Mouse (Mus musculus) right cerebral cortex, adult 18-20 months (tissue): ENCODE measurements around the gene Ptprg.

Experiments
- DNase-seq: peaks from one replicate; pipeline ENCODE4 v3.0.0; 2022; ENCODE audit warnings: mixed read lengths

Ptprg gene

GRCm38 (mm10) chr14:12107459-12107858, 554.1 kb downstream of the Ptprg start:
- DNase-seq, result no peak

GRCm38 (mm10) chr14:12107991-12108390, 554.7 kb downstream of the Ptprg start:
- no peak for DNase-seq

- no peak for DNase-seq
Measured at GRCm38 (mm10) chr14:12112548-12113011, 559.2 kb downstream of the Ptprg start.

DNA sequence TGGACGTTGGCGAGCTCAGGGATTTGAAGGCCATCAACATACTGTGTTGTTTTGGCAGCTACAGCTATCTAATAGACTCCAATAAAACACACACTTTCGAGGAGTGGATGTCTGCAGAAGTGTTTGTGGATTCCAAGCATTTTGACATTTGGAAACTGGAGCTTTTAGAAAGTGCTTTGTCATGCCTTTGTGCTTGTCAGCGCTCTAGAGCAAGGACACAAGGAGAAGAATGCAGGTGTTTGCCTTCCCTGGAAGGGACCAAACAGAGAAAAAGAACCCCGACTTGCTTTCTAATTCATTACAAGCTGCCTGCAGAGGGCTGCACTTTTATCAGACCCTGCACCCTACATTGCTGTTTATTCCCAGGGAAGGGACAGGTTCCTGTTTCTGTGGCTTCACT, 560.0 kb downstream of the Ptprg start:
- DNase-seq, result no peak

DNA sequence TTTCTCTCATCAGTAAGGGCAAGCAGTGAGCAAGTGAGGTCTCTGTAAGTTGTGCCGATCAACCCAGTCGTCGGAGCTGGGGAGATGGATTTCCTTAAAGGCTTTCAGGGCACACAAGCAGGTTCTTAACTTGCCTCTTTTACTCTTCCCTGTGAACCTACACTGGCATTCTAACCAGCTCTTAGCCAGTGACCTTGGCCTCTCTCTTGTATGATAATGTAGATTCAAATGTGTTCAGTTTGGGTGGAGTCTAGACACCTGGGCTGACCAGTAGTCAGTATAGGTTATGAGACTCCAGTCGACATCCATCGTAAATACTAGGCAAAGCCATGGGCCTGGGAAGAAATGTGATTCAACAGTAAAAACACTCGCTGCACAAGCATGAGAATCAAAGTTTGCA, 560.7 kb downstream of the Ptprg start:
- DNase-seq, result no peak

- DNase-seq, result no peak
Measured at GRCm38 (mm10) chr14:12119260-12119659, 565.9 kb downstream of the Ptprg start.

DNA sequence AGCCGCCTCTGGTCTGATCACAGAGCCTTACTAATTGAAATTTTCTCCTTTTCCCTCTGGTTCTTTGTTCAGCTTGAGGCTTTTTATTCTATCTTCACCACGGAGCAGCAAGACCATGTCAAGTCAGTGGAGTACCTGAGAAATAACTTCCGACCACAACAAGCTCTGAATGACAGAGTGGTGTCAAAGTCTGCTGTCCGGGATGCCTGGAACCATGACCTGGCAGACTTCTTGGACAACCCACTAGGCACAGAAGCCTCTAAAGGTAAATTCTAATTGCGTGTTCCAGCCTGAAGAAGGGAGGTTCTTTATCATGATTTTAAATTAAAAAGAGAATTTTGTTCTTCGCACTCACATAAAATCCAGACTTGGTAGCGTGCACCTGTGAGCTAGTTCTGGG, 568.6 kb downstream of the Ptprg start:
- DNase-seq, result no peak

DNA sequence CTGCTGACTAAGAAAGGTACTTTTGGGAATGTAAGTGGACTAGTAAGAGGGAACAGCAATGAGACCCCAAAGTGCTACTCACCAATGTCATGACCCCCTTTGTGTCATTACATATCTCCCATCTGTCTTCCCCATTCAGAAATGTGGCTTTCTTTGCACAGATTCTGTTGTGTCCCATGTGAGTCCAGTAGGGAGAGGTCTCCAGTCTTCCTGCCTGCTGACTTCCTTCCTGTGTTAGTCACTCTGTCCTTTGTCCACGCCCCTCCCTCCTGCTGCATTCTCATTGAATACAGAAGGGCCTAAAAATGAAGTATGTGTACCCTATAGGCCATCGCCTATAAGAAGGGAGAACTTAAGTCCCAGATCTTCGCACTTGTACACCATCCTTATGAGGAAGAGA, 571.4 kb downstream of the Ptprg start:
- DNase-seq, result no peak

DNA sequence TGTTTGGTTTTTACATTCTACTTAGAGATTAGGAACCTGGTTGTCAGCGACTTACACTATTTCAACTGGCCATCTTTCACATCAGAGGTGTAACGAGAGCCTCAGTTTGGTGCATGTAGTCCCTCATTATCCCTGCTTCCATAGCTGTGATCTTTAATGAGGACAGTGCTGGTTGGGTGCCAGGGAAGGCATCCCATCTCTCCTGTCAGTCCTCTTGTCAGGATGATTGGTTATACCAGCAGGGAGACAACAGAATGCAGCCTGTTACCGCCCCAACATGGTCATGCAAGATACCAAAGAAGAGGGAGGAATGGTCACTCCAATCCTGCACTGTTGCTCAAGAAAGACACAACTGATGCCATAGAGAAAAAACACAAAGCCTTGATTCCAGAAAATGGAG, 574.6 kb downstream of the Ptprg start:
- DNase-seq, result no peak

DNA sequence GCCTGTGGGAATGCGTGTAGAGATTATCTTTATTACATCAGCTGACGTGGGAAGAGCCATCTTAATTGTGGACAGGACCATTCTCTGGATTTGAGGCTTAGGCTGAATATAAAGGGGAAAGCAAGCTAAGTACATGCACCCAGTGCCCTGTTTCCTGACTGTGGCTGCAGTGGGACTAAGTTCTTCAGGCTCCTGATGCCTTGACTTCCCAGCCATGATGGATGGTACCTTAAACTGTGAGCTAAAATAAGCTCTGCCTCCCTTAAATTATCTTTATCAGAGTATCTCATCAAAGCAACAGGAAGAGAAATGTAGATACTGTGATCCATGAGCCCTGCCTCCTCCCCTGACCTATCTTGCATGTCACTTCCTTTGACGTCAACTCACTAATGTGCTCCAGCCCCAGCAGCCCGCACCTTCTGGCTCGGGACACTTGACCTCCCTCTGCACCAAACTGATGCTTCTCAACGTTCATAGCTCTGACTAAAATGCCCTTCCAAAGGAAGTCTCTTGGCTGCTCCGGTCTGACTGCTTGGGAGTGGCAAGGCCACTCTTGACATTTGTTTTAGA, 578.8 kb downstream of the Ptprg start:
- DNase-seq, result no peak

DNA sequence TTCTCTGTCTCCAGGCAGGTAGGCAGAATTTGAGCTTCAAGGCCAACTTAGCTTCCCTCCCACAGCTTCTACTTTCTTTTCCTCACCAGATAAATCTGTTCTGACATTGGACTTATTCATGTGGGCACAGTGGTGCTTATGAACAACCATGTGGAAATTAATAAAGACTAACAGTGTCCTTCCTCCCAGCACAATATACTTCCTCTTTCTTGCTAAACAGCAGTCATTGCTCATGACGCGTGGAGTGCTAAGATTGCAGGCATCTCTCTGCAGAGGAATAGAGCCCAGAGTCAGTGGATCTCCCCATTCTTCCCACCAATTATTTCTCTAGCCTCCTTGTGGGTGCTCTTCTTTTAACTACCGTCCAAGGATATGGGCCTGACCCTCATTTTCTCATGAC, 579.8 kb downstream of the Ptprg start:
- DNase-seq, result no peak

DNA sequence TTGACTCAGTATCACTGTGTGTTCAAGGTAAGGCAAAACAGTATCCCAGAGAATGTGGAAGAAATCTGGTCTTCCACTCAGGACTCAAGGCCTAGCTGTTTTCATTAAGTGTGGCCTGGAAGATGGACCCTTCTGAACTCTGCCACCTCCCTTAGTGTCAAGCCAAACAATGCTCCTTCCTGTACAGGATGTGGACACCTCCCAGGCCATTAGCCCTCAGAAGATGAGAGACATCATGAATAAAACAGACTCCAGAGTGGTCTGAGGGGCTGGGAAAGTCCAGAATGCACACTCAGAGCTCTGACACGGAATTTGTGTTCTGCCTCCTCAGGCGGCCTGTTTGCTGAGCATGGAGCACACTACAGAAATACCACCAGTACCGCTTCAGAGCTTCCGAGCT, 581.2 kb downstream of the Ptprg start:
- DNase-seq, result no peak

GRCm38 (mm10) chr14:12136536-12136935, 583.2 kb downstream of the Ptprg start:
- DNase-seq, result no peak

- peak; percentile 62 for DNase-seq
Measured at GRCm38 (mm10) chr14:12139643-12140481, 586.5 kb downstream of the Ptprg start.

GRCm38 (mm10) chr14:12143941-12144485, 590.7 kb downstream of the Ptprg start:
- no peak for DNase-seq

- no peak for DNase-seq
Measured at GRCm38 (mm10) chr14:12145919-12146318, 592.6 kb downstream of the Ptprg start.

DNA sequence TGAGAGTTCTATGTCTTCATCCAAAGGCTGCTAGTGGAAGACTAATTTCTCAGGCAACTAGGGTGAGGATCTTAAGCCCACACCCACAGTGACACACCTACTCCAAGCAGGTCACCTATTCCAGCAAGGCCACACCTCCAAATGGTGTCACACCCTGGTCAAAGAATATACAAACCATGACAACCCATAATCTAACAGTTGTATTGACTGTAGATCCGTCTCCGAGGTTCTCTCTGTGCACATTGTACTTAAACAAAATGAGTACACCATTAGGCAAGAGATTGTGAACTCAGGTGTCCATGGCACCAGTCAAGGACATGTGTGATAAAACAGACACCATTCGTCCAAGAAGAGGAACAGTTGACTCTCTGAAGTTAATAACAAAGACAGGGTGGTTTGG, 596.2 kb downstream of the Ptprg start:
- no peak for DNase-seq

GRCm38 (mm10) chr14:12151927-12152326, 598.6 kb downstream of the Ptprg start:
- DNase-seq, result peak; percentile 67

GRCm38 (mm10) chr14:12152748-12153147, 599.4 kb downstream of the Ptprg start:
- DNase-seq, result no peak

DNA sequence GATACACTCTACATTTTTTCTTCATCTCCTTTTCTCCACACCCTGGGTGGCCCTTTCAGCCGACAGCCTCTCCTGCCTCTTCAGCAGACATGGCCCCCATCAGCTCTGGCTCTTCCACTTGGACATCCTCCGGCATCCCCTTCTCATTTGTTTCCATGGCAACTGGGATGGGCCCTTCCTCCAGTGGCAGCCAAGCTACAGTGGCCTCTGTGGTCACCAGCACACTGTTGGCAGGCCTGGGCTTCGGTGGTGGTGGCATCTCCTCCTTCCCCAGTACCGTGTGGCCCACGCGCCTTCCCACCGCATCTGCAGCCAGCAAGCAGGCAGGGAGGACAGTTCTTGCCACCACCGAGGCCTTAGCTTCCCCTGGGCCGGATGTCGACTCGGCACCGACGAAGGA, 600.3 kb downstream of the Ptprg start:
- no peak for DNase-seq

DNA sequence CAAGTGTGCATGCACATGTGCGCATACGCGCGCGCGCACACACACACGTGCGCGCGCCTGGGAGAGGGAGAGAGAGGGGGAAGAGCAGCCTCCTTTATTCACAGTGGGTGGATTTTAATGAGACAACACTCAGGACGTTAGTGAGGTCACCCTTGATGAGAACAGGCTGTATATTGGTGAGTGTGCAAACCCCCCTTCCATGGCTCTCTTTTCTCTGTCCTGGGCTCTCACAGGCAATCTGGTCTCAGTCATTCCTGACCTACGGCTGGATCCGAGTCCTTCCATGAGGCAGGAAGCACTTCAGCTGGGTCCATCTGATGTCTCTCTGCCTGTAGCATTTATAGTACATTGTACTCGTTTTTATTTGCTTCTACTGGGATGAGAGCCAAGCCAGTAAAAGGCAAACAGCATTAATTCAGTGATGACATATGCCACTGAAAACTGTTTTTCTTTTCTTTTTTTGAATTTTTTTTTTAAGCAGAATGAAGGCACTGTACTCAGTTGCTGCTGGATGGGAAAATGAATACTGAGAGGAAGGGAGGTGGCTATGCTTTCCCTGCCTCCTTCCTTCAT, 608.5 kb downstream of the Ptprg start:
- DNase-seq, result no peak

GRCm38 (mm10) chr14:12162331-12162854, 609.1 kb downstream of the Ptprg start:
- no peak for DNase-seq

- DNase-seq, result no peak
Measured at GRCm38 (mm10) chr14:12163196-12163595, 609.9 kb downstream of the Ptprg start.

GRCm38 (mm10) chr14:12167215-12167614, 613.9 kb downstream of the Ptprg start:
- DNase-seq, result no peak
